Mouse (Mus musculus) heart, postnatal 0 days (tissue): Measurements from ENCODE around the gene Gjc1.

Source experiments
- CTCF ChIP-seq: IDR thresholded peaks from 2 replicates; pipeline ENCODE4 v1.5.1; 2016; ENCODE audit warnings: antibody characterized with exemption, control low read depth, low read depth
- EP300 ChIP-seq: IDR thresholded peaks from 2 replicates; pipeline ENCODE4 v1.6.1; 2016; ENCODE audit warnings: antibody characterized with exemption, low read depth

DNA sequence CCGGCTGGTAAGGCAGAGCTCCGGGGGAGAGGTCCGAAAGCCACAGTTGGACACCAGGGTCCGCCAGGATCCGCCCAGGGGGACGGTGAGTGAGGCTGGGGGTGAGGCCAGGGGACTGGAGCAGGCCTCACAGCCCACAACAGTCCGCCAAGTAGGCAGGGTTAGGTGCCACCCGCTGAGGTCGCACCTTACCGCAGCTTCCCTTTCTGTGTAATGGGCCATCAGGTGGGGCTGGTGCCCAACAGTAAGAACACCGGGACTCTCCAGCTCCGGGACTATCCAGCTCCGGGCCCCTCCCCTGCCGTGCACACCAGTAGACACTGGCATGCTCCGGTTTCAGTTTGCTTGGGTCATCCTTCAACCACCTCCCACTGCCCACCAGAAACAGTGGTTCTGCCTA is 57.3 kb downstream of the Gjc1 start:
- TF ChIP-seq CTCF (no peak), EP300 (no peak)
